Mouse (Mus musculus): ENCODE measurements around the gene Vps51. TPM values are rescaled to one million over a fixed set of nuclear protein-coding genes. Genes with fewer than 3 reads are reported as not detected.
"Not testable (repeated sequence)": the region's sequence is repeated elsewhere in the genome, so short reads cannot be mapped to it uniquely, and the experiment has no call there.

The Vps51 gene
- polyA plus RNA-seq, 1 experiment from 2014 or later = 65.0 TPM

DNA sequence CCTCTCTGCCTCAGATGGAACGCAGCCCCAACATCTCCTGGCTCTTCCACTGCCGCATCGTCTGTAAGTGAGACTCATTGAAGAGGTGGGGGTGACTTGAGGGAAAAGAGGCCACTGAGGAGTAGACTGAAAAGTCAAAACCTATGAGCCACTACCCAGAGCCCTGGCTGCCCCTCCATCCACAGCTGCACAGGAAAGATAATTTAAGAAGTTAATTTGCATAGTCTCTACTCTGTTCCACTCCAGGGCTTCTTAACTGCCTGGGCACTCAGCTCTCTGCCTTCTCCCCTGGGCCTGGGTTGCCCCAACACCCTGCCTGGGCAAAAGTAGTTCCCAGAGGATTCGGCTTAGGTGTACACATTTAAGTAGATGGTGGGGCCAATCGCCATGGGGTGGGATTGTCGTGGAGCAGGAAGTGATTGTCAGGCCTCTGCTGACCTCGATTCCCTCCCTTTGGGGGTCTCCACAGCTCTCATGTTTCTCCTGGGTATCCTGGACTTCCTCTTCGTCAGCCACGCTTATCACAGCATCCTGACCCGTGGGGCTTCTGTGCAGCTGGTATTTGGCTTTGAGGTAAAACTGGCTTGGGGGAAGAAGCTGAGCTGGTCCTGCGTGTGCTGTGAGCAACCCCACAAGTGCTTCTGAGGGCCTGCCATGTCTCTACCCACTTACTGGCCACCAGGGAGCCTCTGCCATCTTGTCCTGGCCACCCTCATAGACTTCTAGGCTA, 28.2 kb downstream of the Vps51 start:
- Histone ChIP-seq H3K4me1 (replicated peaks; ENCODE audit: control insufficient read depth, insufficient read depth, low read length) (peaks cover 15% of the 10 kb centered on the region), H3K4me2 (ENCODE audit: low read length) (no peak overlapping the region), H3K27me3 (replicated peaks; ENCODE audit: control insufficient read depth, insufficient read depth, low read length) (no peaks in the 10 kb centered on the region), H3K9me3 (ENCODE audit: control insufficient read depth, low read length) (no peaks in the 10 kb centered on the region), H3K4me3 (ENCODE audit: low read depth, low read length) (no peak overlapping the region), H3K9ac (ENCODE audit: low read length) (no peak overlapping the region), H3K27ac (ENCODE audit: low read depth) (no peak overlapping the region), H3K36me3 (ENCODE audit: control insufficient read depth, insufficient read depth, low read length) (peaks cover 56% of the 10 kb centered on the region)
- ATAC-seq (replicated peaks; ENCODE audit: low FRiP score, low TSS enrichment, low read depth) (no peak), DNase-seq (ENCODE audit: low spot score) (no peak)
- WGBS = 89% methylated on average over 11 of the region's 11 CpGs

DNA sequence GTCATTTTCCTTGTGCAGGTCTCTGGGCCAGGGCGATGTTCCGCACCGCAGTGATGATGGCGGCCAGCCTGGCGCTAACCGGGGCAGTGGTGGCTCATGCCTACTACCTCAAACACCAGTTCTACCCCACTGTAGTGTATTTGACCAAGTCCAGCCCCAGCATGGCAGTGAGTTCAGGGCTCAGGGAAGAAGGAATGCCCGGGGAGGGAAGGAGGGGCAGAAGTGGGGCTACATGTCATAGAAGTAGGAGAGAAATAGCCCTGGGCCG, 29.2 kb downstream of the Vps51 start:
- ATAC-seq (replicated peaks; ENCODE audit: low FRiP score, low TSS enrichment, low read depth) = no peak
- WGBS = 76% methylated on average over 8 of the region's 8 CpGs
- Histone ChIP-seq H3K4me2 (ENCODE audit: low read length) (peak overlapping the region; percentile 97), H3K9ac (ENCODE audit: low read length) (peak overlapping the region; percentile 81), H3K4me3 (ENCODE audit: low read depth, low read length) (peak overlapping the region; percentile 60), H3K9me3 (ENCODE audit: control insufficient read depth, low read length) (no peaks in the 10 kb centered on the region), H3K36me3 (ENCODE audit: control insufficient read depth, insufficient read depth, low read length) (peaks cover 45% of the 10 kb centered on the region), H3K27ac (ENCODE audit: low read depth) (no peak overlapping the region), H3K4me1 (replicated peaks; ENCODE audit: control insufficient read depth, insufficient read depth, low read length) (peaks cover 15% of the 10 kb centered on the region), H3K27me3 (replicated peaks; ENCODE audit: control insufficient read depth, insufficient read depth, low read length) (no peaks in the 10 kb centered on the region)
- no peak for DNase-seq (ENCODE audit: low spot score)

DNA sequence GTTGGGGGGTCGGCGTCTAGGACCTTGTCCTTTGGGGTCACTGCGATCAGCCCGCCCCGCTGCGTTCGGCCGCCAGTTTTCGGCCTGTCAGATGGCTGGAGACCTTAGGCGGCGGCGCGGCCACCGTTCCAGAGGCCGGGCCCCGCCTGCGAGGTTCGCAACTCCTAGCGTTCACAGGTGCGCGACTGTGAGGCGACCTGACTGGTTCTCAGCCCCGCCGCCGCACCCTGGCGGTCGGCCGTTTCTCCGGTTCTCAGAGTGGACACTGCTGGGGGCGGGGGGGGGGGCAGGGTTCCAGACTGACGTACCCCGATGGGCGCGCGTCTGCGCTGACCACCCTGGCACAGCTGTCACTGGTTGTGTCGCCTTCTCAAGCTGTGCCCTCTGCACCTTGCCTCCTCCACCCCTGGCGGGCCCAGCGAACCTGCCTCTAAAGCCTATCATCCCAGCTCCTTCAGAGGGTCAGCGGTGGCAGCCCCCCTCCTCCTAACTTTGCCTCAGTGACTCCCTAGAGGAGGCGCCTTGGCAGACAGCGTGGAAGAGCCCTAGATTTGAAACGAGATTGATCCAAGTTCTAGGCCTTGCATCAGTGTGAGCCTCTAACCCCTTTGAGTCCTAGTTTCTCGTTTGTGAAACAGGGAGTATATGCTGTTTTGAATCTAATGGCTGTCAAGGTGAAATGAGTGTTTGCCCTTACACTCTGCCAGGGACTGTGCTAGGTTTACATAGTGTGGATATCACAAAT, 29.7 kb downstream of the Vps51 start:
- peak overlapping the region; percentile 97 for H3K4me2 ChIP-seq (ENCODE audit: low read length)
- H3K4me3 ChIP-seq (ENCODE audit: low read depth, low read length) = peak overlapping the region; percentile 60
- DNase-seq (ENCODE audit: low spot score) (peak; percentile 65), ATAC-seq (replicated peaks; ENCODE audit: low FRiP score, low TSS enrichment, low read depth) (peak; percentile 7)
- H3K27ac ChIP-seq (ENCODE audit: low read depth) = peak overlapping the region; percentile 97
- peak overlapping the region; percentile 81 for H3K9ac ChIP-seq (ENCODE audit: low read length)
- H3K4me1 ChIP-seq (replicated peaks; ENCODE audit: control insufficient read depth, insufficient read depth, low read length) = peaks cover 15% of the 10 kb centered on the region
- H3K9me3 ChIP-seq (ENCODE audit: control insufficient read depth, low read length) = no peaks in the 10 kb centered on the region
- H3K27me3 ChIP-seq (replicated peaks; ENCODE audit: control insufficient read depth, insufficient read depth, low read length) = no peaks in the 10 kb centered on the region
- H3K36me3 ChIP-seq (ENCODE audit: control insufficient read depth, insufficient read depth, low read length) = peaks cover 40% of the 10 kb centered on the region
- 3% methylated on average over 44 of the region's 44 CpGs for WGBS

DNA sequence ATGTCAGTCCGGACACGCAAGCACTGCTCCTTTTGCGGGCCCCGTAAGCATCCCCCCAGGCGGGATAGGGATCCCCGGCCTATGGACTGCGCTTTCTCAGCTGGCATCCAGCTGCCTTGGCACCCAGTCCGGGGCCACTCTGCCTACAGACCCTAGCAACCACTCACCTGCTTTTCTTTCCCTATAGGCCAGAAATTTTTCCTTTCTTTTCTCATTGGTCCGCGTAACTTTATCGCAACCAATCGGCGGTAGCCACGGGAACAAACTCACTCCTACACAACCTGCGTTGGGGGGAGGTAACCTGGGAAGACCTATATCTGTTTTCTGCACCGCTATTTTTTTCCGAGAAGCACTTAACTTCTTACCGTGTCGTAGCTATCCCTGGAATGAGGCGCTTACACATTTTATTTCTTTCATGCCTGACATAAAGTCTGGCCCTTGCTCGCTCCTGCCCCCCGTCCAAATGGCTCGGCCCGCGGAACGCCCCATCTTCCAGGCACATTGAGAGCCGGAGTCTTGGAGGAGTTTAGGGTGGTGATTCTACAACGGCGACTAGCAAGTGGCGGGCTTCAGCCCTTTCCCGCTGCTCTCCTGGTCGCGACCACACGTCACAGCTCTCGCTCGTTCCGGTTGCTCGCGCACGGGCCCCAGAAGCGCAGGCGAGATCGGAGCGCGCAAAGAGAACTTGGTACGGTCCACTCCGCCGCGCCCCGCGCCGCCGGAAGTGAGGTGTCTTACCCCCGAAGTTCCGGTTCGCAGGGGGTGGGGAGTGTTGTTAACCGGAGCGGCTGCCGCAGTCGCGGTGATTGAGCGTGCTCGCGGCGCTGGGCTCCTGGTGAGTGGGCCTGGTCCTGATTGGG, 30.5 kb downstream of the Vps51 start, which contains the start of gene Syvn1:
TSS of gene Syvn1 (plus strand) at position 283 of the 860 bp plus-strand sequence.
- peak; percentile 88 for ATAC-seq (replicated peaks; ENCODE audit: low FRiP score, low TSS enrichment, low read depth)
- peaks cover 15% of the 10 kb centered on the region for H3K4me1 ChIP-seq (replicated peaks; ENCODE audit: control insufficient read depth, insufficient read depth, low read length)
- WGBS = under 1% methylated on average over 65 of the region's 65 CpGs
- no peaks in the 10 kb centered on the region for H3K27me3 ChIP-seq (replicated peaks; ENCODE audit: control insufficient read depth, insufficient read depth, low read length)
- H3K4me2 ChIP-seq (ENCODE audit: low read length) = peak within 1 kb of the TSS; percentile 97
- peak within 1 kb of the TSS; percentile 81 for H3K9ac ChIP-seq (ENCODE audit: low read length)
- H3K9me3 ChIP-seq (ENCODE audit: control insufficient read depth, low read length) = no peaks in the 10 kb centered on the region
- peak within 1 kb of the TSS; percentile 97 for H3K27ac ChIP-seq (ENCODE audit: low read depth)
- DNase-seq (ENCODE audit: low spot score) = peak; percentile 94
- peak within 1 kb of the TSS; percentile 60 for H3K4me3 ChIP-seq (ENCODE audit: low read depth, low read length)
- H3K36me3 ChIP-seq (ENCODE audit: control insufficient read depth, insufficient read depth, low read length) = peaks cover 32% of the 10 kb centered on the region

DNA sequence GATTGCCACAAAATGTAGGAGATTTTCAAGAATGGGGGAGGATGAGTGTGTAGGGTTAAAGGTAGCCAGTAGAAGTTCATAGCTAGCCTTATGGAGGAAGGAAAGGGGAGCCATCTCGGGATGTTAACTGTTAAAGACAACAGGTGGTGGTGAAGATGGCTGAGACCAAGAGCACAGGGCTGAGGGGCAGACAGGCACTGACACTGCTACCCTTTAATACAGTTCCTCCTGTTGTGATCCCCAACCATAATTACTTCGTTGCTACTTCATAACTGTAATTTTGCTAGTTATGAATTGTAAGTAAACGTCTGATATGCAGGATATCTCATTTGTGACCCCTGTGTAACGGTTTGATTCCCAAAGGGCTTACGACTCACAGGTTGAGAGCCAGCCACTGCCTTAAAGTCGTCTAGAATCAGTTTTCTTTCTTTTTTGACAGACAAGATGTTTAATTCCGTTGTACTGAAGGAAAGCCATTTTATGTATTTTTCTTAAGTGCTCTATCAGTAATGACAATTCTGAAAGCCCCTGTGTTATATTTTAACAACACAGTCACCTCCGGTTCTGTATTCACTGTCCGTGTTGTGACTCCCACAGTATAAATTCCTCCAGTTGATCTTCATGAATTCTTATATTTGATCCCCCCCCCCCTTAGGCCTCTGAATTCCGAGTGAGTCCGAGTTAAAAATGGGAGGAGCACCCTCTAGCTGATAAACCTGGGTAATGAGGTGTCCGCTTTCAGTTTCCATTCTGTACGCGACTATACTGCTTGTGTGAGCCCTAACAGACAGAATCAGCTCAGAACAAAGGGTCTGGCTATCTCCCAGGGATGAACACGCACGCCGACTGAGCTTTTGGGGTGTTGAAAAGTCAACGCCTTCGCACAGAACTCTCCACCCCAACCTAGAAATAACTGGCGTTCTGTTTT, 31.4 kb downstream of the Vps51 start:
- peak overlapping the region; percentile 81 for H3K9ac ChIP-seq (ENCODE audit: low read length)
- DNase-seq (ENCODE audit: low spot score) (no peak), ATAC-seq (replicated peaks; ENCODE audit: low FRiP score, low TSS enrichment, low read depth) (peak; percentile 42)
- WGBS = 16% methylated on average over 20 of the region's 20 CpGs
- H3K4me2 ChIP-seq (ENCODE audit: low read length) = peak overlapping the region; percentile 97
- H3K4me1 ChIP-seq (replicated peaks; ENCODE audit: control insufficient read depth, insufficient read depth, low read length) = peaks cover 15% of the 10 kb centered on the region
- peak overlapping the region; percentile 60 for H3K4me3 ChIP-seq (ENCODE audit: low read depth, low read length)
- peak overlapping the region; percentile 97 for H3K27ac ChIP-seq (ENCODE audit: low read depth)
- H3K27me3 ChIP-seq (replicated peaks; ENCODE audit: control insufficient read depth, insufficient read depth, low read length) = no peaks in the 10 kb centered on the region
- peaks cover 23% of the 10 kb centered on the region for H3K36me3 ChIP-seq (ENCODE audit: control insufficient read depth, insufficient read depth, low read length)
- H3K9me3 ChIP-seq (ENCODE audit: control insufficient read depth, low read length) = no peaks in the 10 kb centered on the region

DNA sequence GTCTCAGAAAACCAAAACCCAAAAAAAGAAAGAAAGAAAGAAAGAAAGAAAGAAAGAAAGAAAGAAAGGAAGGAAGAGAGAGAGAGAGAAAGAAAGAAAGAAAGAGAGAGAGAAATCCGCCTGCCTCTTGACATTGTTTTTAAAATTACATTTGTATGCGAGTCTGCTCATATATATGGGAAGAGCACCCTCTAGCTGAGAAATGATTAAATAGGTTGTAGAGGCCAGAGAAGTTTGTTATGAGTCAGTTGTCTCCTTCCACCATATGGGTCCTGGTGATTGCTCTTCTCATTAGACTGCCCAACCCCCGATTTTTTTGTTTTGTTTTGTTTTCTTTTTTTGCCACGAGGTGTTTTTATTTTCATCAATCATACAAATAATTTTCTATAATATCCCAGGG, 32.9 kb downstream of the Vps51 start:
- 53% methylated on average over 4 of the region's 4 CpGs for WGBS
- not testable (repeated sequence) for H3K9ac ChIP-seq (ENCODE audit: low read length); DNase-seq (ENCODE audit: low spot score); ATAC-seq (replicated peaks; ENCODE audit: low FRiP score, low TSS enrichment, low read depth); H3K9me3 ChIP-seq (ENCODE audit: control insufficient read depth, low read length); H3K27ac ChIP-seq (ENCODE audit: low read depth); H3K27me3 ChIP-seq (replicated peaks; ENCODE audit: control insufficient read depth, insufficient read depth, low read length); H3K36me3 ChIP-seq (ENCODE audit: control insufficient read depth, insufficient read depth, low read length); H3K4me2 ChIP-seq (ENCODE audit: low read length); H3K4me3 ChIP-seq (ENCODE audit: low read depth, low read length)
- H3K4me1 ChIP-seq (replicated peaks; ENCODE audit: control insufficient read depth, insufficient read depth, low read length) = peaks cover 15% of the 10 kb centered on the region

DNA sequence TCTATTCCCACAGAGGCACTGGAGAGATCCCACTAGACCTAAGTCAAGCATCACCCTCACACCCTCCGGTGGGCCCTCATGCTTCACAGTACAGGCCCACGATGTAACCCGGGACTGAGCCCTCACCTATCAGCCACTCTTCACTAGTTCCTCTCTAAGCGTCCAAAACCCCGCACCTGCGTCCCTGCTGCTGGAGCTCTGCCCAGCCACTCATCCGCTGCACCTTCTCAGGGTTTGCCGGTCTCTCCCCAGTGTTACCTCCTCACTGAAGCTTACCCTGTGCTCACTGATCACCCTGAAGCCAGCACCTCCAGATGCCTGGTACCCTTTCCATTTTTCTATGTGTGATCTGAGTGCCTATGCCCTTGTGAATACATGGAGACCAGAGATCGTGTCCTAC, 34.7 kb downstream of the Vps51 start:
- H3K9ac ChIP-seq (ENCODE audit: low read length) = no peak overlapping the region
- WGBS = 85% methylated on average over 9 of the region's 9 CpGs
- H3K4me1 ChIP-seq (replicated peaks; ENCODE audit: control insufficient read depth, insufficient read depth, low read length) = peaks cover 7% of the 10 kb centered on the region
- ATAC-seq (replicated peaks; ENCODE audit: low FRiP score, low TSS enrichment, low read depth) (no peak), DNase-seq (ENCODE audit: low spot score) (no peak)
- H3K36me3 ChIP-seq (ENCODE audit: control insufficient read depth, insufficient read depth, low read length) = no peaks in the 10 kb centered on the region
- H3K4me3 ChIP-seq (ENCODE audit: low read depth, low read length) = no peak overlapping the region
- H3K27me3 ChIP-seq (replicated peaks; ENCODE audit: control insufficient read depth, insufficient read depth, low read length) = no peaks in the 10 kb centered on the region
- no peak overlapping the region for H3K27ac ChIP-seq (ENCODE audit: low read depth)
- no peak overlapping the region for H3K4me2 ChIP-seq (ENCODE audit: low read length)
- H3K9me3 ChIP-seq (ENCODE audit: control insufficient read depth, low read length) = no peaks in the 10 kb centered on the region

DNA sequence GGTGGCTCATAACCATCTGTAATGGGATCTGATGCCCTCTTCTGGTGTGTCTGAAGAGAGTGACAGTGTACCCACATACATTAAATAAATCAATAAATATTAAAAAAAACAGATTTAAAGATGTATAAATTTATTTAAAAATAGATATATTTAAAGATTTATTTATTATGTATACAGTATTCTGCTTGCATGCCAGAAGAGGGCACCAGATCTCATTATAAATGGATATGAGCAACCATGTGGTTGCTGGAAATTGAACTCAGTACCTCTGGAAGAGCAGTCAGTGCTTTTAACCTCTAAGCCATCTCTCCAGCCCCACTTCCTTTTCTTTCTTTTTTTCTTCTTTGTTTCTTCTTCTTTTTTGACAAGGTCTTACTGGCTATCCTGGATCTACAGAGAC, 37.0 kb downstream of the Vps51 start:
- no peak overlapping the region for H3K4me2 ChIP-seq (ENCODE audit: low read length)
- no peak overlapping the region for H3K9ac ChIP-seq (ENCODE audit: low read length)
- no peaks in the 10 kb centered on the region for H3K36me3 ChIP-seq (ENCODE audit: control insufficient read depth, insufficient read depth, low read length)
- H3K27ac ChIP-seq (ENCODE audit: low read depth) = no peak overlapping the region
- no peak overlapping the region for H3K4me3 ChIP-seq (ENCODE audit: low read depth, low read length)
- H3K27me3 ChIP-seq (replicated peaks; ENCODE audit: control insufficient read depth, insufficient read depth, low read length) = no peaks in the 10 kb centered on the region
- H3K9me3 ChIP-seq (ENCODE audit: control insufficient read depth, low read length) = no peaks in the 10 kb centered on the region
- DNase-seq (ENCODE audit: low spot score) = no peak
- peaks cover under 1% of the 10 kb centered on the region for H3K4me1 ChIP-seq (replicated peaks; ENCODE audit: control insufficient read depth, insufficient read depth, low read length)
- no peak for ATAC-seq (replicated peaks; ENCODE audit: low FRiP score, low TSS enrichment, low read depth)
